Mouse (Mus musculus) forebrain, embryonic 10.5 days (tissue): ENCODE measurements around the gene Ahnak. TPM values are rescaled to one million over a fixed set of nuclear protein-coding genes. Genes with fewer than 3 reads are reported as not detected.
A peak's percentile ranks its signal among the peaks of the same experiment; 100 is the strongest.
"Not testable (repeated sequence)": the region's sequence is repeated elsewhere in the genome, so short reads cannot be mapped to it uniquely, and the experiment has no call there.

Experiments used
- DNase-seq: peaks from one replicate; pipeline ENCODE4 v3.0.0-alpha.2; 2017; ENCODE audit warnings: low spot score; ENCODE audit errors: extremely low spot score
- H3K27ac ChIP-seq: fragments of 300-500 bp; sonication (generic); 2 replicates; pipeline ENCODE4 v1.5.1; 2016; ENCODE audit warnings: mild to moderate bottlenecking
- H3K27me3 ChIP-seq: fragments of 300-500 bp; sonication (generic); 2 replicates; pipeline ENCODE4 v1.6.1; 2016; ENCODE audit warnings: mild to moderate bottlenecking; ENCODE audit not compliant: poor library complexity, severe bottlenecking
- H3K36me3 ChIP-seq: fragments of 300-500 bp; sonication (generic); replicated peaks from 2 replicates; pipeline ENCODE4 v1.6.1; 2016; ENCODE audit warnings: mild to moderate bottlenecking, moderate library complexity
- H3K4me1 ChIP-seq: fragments of 300-500 bp; sonication (generic); 2 replicates; pipeline ENCODE4 v1.6.1; 2016
- H3K4me3 ChIP-seq: fragments of 300-500 bp; sonication (generic); 2 replicates; pipeline ENCODE4 v1.5.1; 2016; ENCODE audit warnings: mild to moderate bottlenecking, moderate library complexity
- H3K9me3 ChIP-seq: fragments of 300-500 bp; sonication (generic); 2 replicates; pipeline ENCODE4 v1.6.1; 2016; ENCODE audit warnings: mild to moderate bottlenecking, moderate library complexity
- WGBS: fragments of 180-500 bp; shearing (Covaris S2); methylation state at CpG from one replicate; pipeline ENCODE4 v1.1.7; 2016; 5-methylcytosine and 5-hydroxymethylcytosine counted together
- polyA plus RNA-seq: library from polyadenylated mRNA; unstranded; fragments of >200 nt; fragmentation: Nextera tagmentation; extraction: Ambion mirVana; gene quantifications from 2 replicates; pipeline ENCODE4 v1.2.1, GENCODE M21; 2016

The Ahnak gene
- polyA plus RNA-seq, 1 experiment from 2014 or later: 6.5 TPM

DNA sequence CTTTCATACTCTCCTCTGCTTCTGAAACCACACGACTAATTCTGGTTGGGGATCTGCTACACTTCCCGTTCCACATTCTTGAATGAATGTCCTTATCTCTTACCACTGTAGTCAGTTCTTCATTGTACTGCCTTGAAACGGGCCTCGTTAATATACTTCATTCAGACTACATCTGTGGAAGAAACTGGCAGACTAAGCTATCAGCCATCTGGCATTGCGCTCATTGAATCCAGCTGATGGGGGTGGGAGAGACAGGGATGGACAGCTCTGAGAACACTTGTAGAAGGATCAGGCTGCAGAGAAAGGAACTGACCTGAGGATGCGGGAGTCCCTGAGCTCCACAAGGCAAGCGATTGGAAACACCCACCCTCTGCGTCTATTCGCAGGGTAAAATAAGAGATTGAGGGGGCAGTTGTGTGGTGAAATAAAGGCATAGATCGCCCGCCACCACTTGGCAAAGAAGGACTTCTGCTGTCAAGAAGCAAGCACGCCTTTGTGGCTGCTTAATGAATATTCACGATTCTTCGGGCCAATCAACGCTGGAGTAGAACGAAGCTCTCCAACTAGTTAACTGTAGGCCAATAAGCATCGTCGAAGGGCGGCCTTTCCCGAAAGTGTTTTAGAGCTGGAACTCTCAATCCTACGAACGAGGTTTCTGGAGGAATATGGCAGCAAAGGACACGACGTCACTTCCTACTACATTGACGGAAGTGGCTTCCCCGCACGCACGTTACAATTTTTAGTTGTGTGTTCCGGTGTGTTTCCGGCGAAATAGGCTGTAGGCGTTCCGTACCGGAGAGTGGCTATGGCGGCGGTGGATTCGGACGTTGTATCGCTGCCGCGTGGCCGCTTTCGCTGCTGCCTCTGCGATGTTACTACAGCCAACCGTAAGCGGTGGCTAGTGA, 35.7 kb upstream of the Ahnak start, which contains the start of gene Tut1:
Tut1 (plus strand) TSS at position 713 of the 905 bp plus-strand sequence.
- Histone ChIP-seq H3K36me3 (peaks cover 78% of the 10 kb centered on the region), H3K4me1 (peaks cover 32% of the 10 kb centered on the region), H3K27me3 (no peaks in the 10 kb centered on the region), H3K9me3 (no peaks in the 10 kb centered on the region), H3K4me3 (peak within 1 kb of the TSS; percentile 84), H3K27ac (peak within 1 kb of the TSS; percentile 88)
- DNase-seq: peak; percentile 89
- 5% methylated on average over 46 of the region's 46 CpGs for WGBS

DNA sequence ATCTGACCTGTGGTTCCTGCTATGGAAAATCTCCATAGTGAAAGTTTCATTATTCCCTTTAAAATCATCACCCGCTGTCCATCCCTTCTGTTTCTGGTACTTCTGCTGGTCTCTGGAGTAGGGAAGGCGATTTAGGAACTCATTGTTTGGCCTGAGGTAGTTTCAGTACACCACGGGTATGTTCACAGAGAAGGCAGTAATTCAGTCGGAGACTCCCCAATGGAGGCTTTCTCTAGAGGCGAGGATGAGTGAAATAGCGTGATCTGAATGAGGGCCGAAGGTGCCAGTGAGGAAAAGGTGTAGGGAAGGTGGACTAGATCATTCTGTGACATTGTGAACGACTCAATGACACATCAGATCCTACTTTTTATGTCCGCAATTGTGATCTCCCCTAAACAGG, 34.9 kb upstream of the Ahnak start:
- no peak for DNase-seq
- Histone ChIP-seq H3K4me3 (peak overlapping the region; percentile 84), H3K27ac (peak overlapping the region; percentile 88), H3K27me3 (no peaks in the 10 kb centered on the region), H3K36me3 (peaks cover 78% of the 10 kb centered on the region), H3K4me1 (peaks cover 32% of the 10 kb centered on the region), H3K9me3 (no peaks in the 10 kb centered on the region)
- WGBS: 10% methylated on average over 9 of the region's 9 CpGs

DNA sequence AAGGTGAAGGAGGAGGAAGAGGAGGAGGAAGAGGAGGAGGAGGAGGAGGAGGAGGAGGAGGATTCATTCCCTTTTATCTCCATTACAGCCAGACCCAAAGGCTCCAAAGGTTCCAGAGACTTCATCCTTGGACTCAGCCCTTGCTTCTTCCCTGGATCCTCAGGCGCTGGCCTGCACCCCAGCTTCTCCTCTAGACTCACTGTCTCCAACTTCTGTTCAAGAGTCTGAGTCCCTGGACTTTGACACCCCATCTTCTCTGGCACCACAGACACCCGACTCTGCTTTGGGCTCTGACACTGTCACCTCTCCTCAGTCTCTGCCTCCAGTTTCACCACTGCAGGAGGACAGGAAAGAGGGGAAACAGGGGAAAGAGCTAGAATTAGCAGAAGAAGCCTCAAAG, 26.8 kb upstream of the Ahnak start:
- Histone ChIP-seq H3K4me3 (no peak overlapping the region), H3K27ac (no peak overlapping the region), H3K27me3 (no peaks in the 10 kb centered on the region), H3K9me3 (no peaks in the 10 kb centered on the region), H3K4me1 (peaks cover 14% of the 10 kb centered on the region), H3K36me3 (peaks cover 90% of the 10 kb centered on the region)
- 88% methylated on average over 2 of the region's 2 CpGs for WGBS
- DNase-seq: no peak

DNA sequence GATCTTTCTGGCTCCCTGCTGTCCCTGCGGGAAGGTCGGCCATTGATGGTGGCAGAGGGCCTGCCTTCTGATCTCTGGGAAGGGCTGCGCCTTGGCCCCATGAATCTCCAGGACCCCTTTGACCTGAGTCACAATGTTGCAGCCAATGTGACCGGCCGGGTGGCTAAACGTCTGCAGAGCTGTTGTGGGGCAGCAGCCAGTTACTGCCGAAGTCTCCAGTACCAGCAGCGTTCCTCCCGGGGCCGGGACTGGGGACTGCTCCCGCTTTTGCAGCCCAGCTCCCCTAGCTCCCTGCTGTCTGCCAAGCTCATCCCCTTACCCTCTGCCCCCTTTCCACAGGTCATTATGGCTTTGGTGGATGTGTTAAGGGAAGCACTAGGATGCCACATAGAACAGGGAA, 24.0 kb upstream of the Ahnak start:
- no peaks in the 10 kb centered on the region for H3K27me3 ChIP-seq
- no peaks in the 10 kb centered on the region for H3K9me3 ChIP-seq
- WGBS: 91% methylated on average over 11 of the region's 11 CpGs
- H3K36me3 ChIP-seq: peaks cover 80% of the 10 kb centered on the region
- peak overlapping the region; percentile 90; the same call in 1 of the 2 replicates for H3K4me3 ChIP-seq
- peaks cover 30% of the 10 kb centered on the region for H3K4me1 ChIP-seq
- no peak for DNase-seq
- H3K27ac ChIP-seq: no peak overlapping the region

DNA sequence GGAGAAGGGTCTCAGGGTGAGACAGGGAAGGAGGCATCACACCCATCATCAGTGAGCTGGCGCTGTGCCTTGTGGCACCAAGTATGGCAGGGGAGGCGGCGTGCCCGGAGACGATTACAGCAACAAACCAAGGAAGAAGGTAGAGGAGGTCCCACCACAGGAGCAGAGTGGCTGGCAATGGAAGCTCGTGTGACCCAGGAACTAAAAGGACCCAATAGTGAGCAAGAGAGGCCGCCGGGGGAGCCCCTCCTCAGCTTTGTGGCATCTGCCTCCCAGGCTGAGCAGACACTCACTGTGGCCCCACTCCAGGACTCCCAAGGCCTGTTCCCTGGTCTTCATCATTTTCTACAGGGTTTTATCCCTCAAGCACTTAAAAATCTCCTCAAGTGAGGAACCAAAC, 23.3 kb upstream of the Ahnak start:
- Histone ChIP-seq H3K9me3 (no peaks in the 10 kb centered on the region), H3K4me1 (peaks cover 30% of the 10 kb centered on the region), H3K27ac (peak overlapping the region; percentile 94), H3K36me3 (peaks cover 80% of the 10 kb centered on the region), H3K4me3 (peak overlapping the region; percentile 90), H3K27me3 (no peaks in the 10 kb centered on the region)
- WGBS: 88% methylated on average over 8 of the region's 8 CpGs
- no peak for DNase-seq

DNA sequence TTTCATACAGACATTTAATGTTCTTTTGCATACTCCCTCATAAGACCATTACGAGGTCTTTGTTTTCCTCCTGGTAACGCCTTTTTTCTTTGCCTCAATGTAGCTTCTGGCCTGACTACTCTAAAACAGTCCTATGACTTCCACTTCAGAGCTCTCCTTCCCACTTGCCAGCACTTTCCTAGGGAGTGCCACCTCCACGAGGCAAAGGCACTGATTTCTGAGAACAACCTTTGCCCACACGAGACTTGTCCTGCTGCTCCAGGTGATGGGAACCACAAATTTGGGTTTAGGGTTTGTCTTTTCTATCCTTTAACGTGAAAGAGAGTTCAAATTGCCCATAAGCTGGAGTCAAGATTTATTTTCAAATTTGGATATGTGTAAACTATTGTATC, 22.9 kb upstream of the Ahnak start:
- H3K4me1 ChIP-seq: peaks cover 30% of the 10 kb centered on the region
- H3K36me3 ChIP-seq: peaks cover 80% of the 10 kb centered on the region
- peak overlapping the region; percentile 94 for H3K27ac ChIP-seq
- H3K9me3 ChIP-seq: no peaks in the 10 kb centered on the region
- no peaks in the 10 kb centered on the region for H3K27me3 ChIP-seq
- 51% methylated on average over 5 of the region's 5 CpGs for WGBS
- peak overlapping the region; percentile 90 for H3K4me3 ChIP-seq
- no peak for DNase-seq

DNA sequence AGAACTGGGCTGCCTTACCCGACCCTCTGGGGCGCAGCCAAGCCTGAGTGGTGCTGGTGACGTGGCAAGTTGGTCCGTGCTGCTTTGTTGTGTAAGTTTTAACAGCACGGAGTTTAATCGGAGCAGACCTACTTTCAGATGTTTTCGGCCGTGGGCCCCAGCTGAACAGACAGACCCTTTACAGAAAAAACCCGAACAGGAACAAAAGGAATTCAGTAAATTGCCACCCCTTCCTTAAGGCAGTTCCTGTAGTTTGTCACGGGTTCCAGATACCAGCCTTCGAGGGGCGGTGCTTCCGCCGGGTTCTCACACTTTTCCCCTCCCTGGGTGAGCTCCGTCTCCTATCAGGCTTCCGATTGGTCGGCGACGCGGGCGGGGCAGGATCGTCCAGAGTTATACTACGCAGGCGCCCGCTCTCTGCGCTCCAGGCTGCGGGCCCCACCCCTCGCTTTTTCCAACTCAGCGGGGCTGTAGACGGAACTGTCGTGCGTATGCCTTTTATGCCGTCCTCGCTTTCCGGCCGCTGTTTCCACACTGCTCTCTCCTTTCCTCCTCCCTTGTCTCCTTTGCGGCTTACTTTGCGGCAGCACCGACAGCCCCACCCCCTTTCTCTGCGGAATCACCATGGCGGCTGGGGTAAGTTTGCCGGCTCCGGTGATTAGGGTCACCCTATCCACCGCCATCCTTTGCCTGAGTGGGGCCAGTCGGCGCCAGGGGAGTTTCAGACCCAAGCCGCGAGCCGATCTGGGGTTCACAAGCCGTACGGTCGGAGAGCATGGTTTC, 22.3 kb upstream of the Ahnak start, which contains the start of gene Eef1g:
Eef1g (plus strand) TSS at position 452 of the 783 bp plus-strand sequence.
- H3K9me3 ChIP-seq: no peaks in the 10 kb centered on the region
- H3K27me3 ChIP-seq: no peaks in the 10 kb centered on the region
- 2% methylated on average over 52 of the region's 52 CpGs for WGBS
- DNase-seq: peak; percentile 99
- H3K27ac ChIP-seq: peak within 1 kb of the TSS; percentile 94
- peak within 1 kb of the TSS; percentile 90 for H3K4me3 ChIP-seq
- H3K4me1 ChIP-seq: peaks cover 30% of the 10 kb centered on the region
- H3K36me3 ChIP-seq: peaks cover 80% of the 10 kb centered on the region

DNA sequence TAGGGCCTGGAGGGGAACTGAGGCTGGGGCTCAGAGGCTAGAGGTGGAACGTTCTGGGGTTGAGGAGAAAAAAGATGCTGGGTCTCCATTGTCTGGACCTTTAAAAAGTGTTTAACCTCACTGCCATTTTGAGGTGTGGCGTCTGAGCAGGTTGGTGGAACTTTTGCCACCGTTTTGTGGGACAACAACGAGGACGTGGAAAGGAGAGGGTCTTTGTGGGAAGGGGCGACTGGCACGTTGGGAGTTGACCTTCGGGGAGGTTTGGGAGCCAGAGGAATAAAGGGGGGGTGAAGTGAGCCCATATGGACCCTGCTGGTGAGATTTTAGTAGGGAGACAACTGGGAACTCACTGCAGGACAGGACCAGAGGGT, 21.7 kb upstream of the Ahnak start:
- WGBS: 0% methylated on average over 8 of the region's 8 CpGs
- no peak for DNase-seq
- Histone ChIP-seq H3K27me3 (no peaks in the 10 kb centered on the region), H3K4me3 (peak overlapping the region; percentile 90), H3K27ac (peak overlapping the region; percentile 94), H3K4me1 (peaks cover 30% of the 10 kb centered on the region), H3K9me3 (no peaks in the 10 kb centered on the region), H3K36me3 (peaks cover 80% of the 10 kb centered on the region)

DNA sequence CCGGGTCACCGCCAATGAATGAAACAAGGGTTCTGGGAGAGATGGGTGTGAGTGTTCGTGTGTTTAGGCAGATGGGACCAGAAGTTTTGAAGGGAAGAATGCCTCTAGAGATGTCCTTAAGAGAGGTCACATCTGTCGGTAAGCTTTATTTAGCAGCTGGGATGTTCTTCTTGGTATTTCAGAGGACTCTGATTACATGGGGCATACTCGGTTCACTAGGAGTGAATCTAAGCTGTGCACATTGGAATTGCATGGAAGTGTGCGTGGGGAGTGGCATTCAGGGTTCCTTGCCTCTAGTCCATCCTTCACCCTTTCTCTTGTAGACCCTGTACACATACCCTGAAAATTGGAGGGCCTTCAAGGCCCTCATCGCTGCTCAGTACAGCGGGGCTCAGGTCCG, 21.2 kb upstream of the Ahnak start:
- peaks cover 80% of the 10 kb centered on the region for H3K36me3 ChIP-seq
- H3K4me3 ChIP-seq: peak overlapping the region; percentile 90
- no peak for DNase-seq
- H3K27me3 ChIP-seq: no peaks in the 10 kb centered on the region
- 7% methylated on average over 9 of the region's 9 CpGs for WGBS
- H3K27ac ChIP-seq: peak overlapping the region; percentile 94
- peaks cover 30% of the 10 kb centered on the region for H3K4me1 ChIP-seq
- no peaks in the 10 kb centered on the region for H3K9me3 ChIP-seq

DNA sequence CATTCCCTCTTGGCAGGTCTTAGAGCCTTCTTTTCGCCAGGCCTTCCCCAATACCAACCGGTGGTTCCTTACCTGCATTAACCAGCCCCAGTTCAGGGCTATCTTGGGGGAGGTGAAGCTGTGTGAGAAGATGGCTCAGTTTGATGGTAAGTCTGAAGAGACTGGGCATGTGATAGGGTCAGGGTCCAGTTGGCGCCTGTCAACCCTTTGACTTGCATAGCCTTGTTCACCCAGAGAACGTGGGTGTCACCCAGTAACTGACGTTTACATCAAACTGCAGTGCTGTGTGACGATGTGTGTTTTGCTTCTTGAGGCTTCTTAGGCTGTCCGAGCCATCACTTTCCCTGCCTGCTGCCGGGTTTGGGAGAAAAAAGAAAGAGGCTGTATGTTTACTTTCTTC, 16.6 kb upstream of the Ahnak start:
- H3K9me3 ChIP-seq, H3K27ac ChIP-seq, H3K4me3 ChIP-seq, DNase-seq, H3K27me3 ChIP-seq: not testable (repeated sequence)
- peaks cover 92% of the 10 kb centered on the region for H3K36me3 ChIP-seq
- WGBS: 90% methylated on average over 8 of the region's 8 CpGs
- peaks cover 16% of the 10 kb centered on the region for H3K4me1 ChIP-seq

DNA sequence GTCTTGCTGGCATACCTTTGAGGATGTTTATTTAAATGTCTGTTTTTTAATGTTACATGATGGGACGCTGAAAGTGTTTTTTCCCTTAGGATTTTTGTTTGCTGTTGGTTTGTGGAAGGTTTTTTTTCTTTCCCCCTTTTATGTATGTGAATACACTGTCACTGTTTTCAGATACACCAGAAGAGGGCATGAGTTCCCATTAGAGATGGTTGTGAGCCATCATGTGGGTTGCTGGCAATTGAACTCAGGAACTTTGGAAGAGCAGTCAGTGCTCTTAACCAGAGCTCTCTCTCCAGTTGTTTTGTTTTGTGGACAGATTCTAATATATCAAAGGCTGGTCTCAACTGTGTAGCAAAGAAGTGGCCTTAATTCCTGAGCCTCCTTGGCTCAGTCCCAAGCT, 14.4 kb upstream of the Ahnak start:
- Histone ChIP-seq H3K4me3 (no peak overlapping the region), H3K36me3 (peaks cover 100% of the 10 kb centered on the region), H3K27ac (no peak overlapping the region), H3K4me1 (no peaks in the 10 kb centered on the region; the same call in 1 of the 2 replicates), H3K9me3 (no peaks in the 10 kb centered on the region), H3K27me3 (no peaks in the 10 kb centered on the region)
- DNase-seq: no peak
- WGBS: 88% methylated on average over 1 of the region's 1 CpGs

DNA sequence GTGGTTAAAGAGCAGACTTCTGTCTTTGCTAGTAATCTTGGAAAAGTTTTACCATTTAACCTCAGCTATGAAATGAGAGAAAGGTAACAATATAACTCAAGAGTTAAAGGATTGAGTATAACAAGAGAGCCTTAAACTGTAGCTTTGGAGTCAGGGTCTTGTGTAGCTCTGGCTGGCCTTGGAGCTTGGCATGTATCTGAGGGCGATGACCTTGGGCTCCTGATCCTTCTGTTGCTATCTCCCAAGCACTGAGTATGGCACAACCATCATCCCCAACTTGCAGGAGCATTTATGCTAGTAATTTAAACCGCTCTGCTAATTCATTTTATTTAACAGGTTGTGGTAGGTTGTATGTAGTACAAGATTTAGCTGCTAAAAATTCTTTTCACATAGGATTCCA, 13.6 kb upstream of the Ahnak start:
- H3K27me3 ChIP-seq: no peaks in the 10 kb centered on the region
- no peak overlapping the region for H3K27ac ChIP-seq
- DNase-seq: no peak
- WGBS: 96% methylated on average over 2 of the region's 2 CpGs
- H3K9me3 ChIP-seq: no peaks in the 10 kb centered on the region
- no peak overlapping the region for H3K4me3 ChIP-seq
- peaks cover 100% of the 10 kb centered on the region for H3K36me3 ChIP-seq
- no peaks in the 10 kb centered on the region; the same call in 1 of the 2 replicates for H3K4me1 ChIP-seq

DNA sequence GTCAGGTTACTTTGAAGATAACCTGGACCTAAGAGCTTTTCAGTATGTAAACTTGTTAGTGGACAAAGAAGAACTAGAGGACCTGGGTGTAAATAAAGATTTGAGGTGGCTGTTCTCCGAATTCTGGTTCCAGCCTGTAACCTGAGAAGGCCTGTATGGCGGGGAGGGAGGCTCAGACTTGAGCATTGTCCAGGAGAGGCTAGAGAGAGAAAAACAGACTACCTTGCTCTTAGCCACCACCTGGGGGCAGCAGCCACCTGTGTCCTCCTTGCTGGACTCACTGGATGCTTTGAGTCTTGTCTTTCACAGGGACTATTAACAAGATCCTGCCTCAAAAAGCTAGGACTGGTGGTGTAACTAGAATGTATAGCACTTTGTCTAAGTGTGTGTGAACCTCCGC, 12.5 kb upstream of the Ahnak start:
- no peak for DNase-seq
- Histone ChIP-seq H3K4me3 (no peak overlapping the region), H3K4me1 (peaks cover 4% of the 10 kb centered on the region; the same call in 1 of the 2 replicates), H3K27me3 (no peaks in the 10 kb centered on the region), H3K9me3 (no peaks in the 10 kb centered on the region), H3K36me3 (peaks cover 99% of the 10 kb centered on the region), H3K27ac (no peak overlapping the region)
- WGBS: 56% methylated on average over 3 of the region's 3 CpGs
